Mouse (Mus musculus) intestine, postnatal 0 days (tissue): ENCODE measurements around the gene Dnajb5. TPM values are rescaled to one million over a fixed set of nuclear protein-coding genes. Genes with fewer than 3 reads are reported as not detected.

ENCODE experiments used
- ATAC-seq: fragments of 200-750 bp; cut with Nextera tagmentation; 2 replicates; pipeline ENCODE4 v1.8.0; 2017; ENCODE audit warnings: mild to moderate bottlenecking, moderate TSS enrichment, moderate library complexity
- H3K27ac ChIP-seq: fragments of 300-500 bp; sonication (generic); 2 replicates; pipeline ENCODE4 v1.5.1; 2014; ENCODE audit warnings: mild to moderate bottlenecking, low read depth, low read length, moderate library complexity
- H3K27me3 ChIP-seq: fragments of 300-500 bp; sonication (generic); replicated peaks from 2 replicates; pipeline ENCODE4 v1.6.1; 2014; ENCODE audit warnings: low read length, mixed read lengths; ENCODE audit not compliant: control insufficient read depth, insufficient read depth
- H3K36me3 ChIP-seq: fragments of 300-500 bp; sonication (generic); 2 replicates; pipeline ENCODE4 v1.6.1; 2014; ENCODE audit warnings: mild to moderate bottlenecking, moderate library complexity; ENCODE audit not compliant: control insufficient read depth, insufficient read depth
- H3K4me1 ChIP-seq: fragments of 300-500 bp; sonication (generic); replicated peaks from 2 replicates; pipeline ENCODE4 v1.6.1; 2014; ENCODE audit warnings: antibody characterized with exemption, low read length, mixed read lengths; ENCODE audit not compliant: control insufficient read depth, insufficient read depth
- H3K4me2 ChIP-seq: fragments of 300-500 bp; sonication (generic); replicated peaks from 2 replicates; pipeline ENCODE4 v1.6.1; 2014; ENCODE audit warnings: low read depth, mild to moderate bottlenecking, moderate library complexity
- H3K4me3 ChIP-seq: fragments of 300-500 bp; sonication (generic); 2 replicates; pipeline ENCODE4 v1.5.1; 2014; ENCODE audit warnings: low read depth, low read length
- H3K9ac ChIP-seq: fragments of 300-500 bp; sonication (generic); 2 replicates; pipeline ENCODE4 v1.6.1; 2014; ENCODE audit warnings: mild to moderate bottlenecking, low read depth, low read length
- H3K9me3 ChIP-seq: fragments of 300-500 bp; sonication (generic); 2 replicates; pipeline ENCODE4 v1.6.1; 2016; ENCODE audit warnings: mixed run types; ENCODE audit not compliant: control insufficient read depth
- CTCF ChIP-seq: sonication (generic); IDR thresholded peaks from 2 replicates; pipeline ENCODE4 v1.5.1; 2016; ENCODE audit warnings: low read depth, mild to moderate bottlenecking, control low read depth, antibody characterized with exemption, moderate library complexity
- WGBS: fragments of 180-500 bp; shearing (Covaris S2); extraction: QIAGEN DNeasy Blood & Tissue Kit; methylation state at CpG from one replicate; pipeline ENCODE4 v1.1.7; 2014; 5-methylcytosine and 5-hydroxymethylcytosine counted together
- polyA plus RNA-seq: library from polyadenylated mRNA; unstranded; fragments of >200 nt; fragmentation: Nextera tagmentation; extraction: Ambion mirVana; gene quantifications from 2 replicates; pipeline ENCODE4 v1.2.1, GENCODE M21; 2015

The Dnajb5 gene
- polyA plus RNA-seq, 1 experiment from 2014 or later, result 8.8 TPM

GRCm38 (mm10) chr4:42932229-42932969 is 17.2 kb upstream of the Dnajb5 start:
- no peaks in the 10 kb centered on the region for H3K36me3 ChIP-seq
- ATAC-seq, result no peak
- TF ChIP-seq CTCF, result no peak
- no peak overlapping the region for H3K4me3 ChIP-seq
- H3K4me1 ChIP-seq, result no peaks in the 10 kb centered on the region
- H3K27me3 ChIP-seq, result peaks cover 4% of the 10 kb centered on the region; the same call in 1 of the 2 replicates
- H3K9ac ChIP-seq, result no peak overlapping the region
- no peak overlapping the region for H3K4me2 ChIP-seq
- no peaks in the 10 kb centered on the region for H3K9me3 ChIP-seq
- 69% methylated on average over 8 of the region's 8 CpGs for WGBS
- H3K27ac ChIP-seq, result no peak overlapping the region

GRCm38 (mm10) chr4:42933630-42934029 is 16.0 kb upstream of the Dnajb5 start:
- peak overlapping the region; percentile 5; the same call in 1 of the 2 replicates for H3K4me3 ChIP-seq
- peak; percentile 56 for TF ChIP-seq CTCF
- H3K27me3 ChIP-seq, result peaks cover 4% of the 10 kb centered on the region; the same call in 1 of the 2 replicates
- H3K36me3 ChIP-seq, result no peaks in the 10 kb centered on the region
- WGBS, result 6% methylated on average over 22 of the region's 22 CpGs
- no peak overlapping the region for H3K27ac ChIP-seq
- no peaks in the 10 kb centered on the region for H3K9me3 ChIP-seq
- no peak overlapping the region for H3K9ac ChIP-seq
- H3K4me2 ChIP-seq, result peak overlapping the region; percentile 59
- no peaks in the 10 kb centered on the region for H3K4me1 ChIP-seq
- ATAC-seq, result peak; percentile 61; the same call in 1 of the 2 replicates

GRCm38 (mm10) chr4:42941396-42941795 is 8.2 kb upstream of the Dnajb5 start:
- no peak for TF ChIP-seq CTCF
- Histone ChIP-seq H3K9ac (no peak overlapping the region), H3K4me2 (no peak overlapping the region), H3K27me3 (peaks cover 16% of the 10 kb centered on the region; the same call in 1 of the 2 replicates), H3K27ac (no peak overlapping the region), H3K4me1 (no peaks in the 10 kb centered on the region), H3K36me3 (no peaks in the 10 kb centered on the region), H3K4me3 (no peak overlapping the region), H3K9me3 (no peaks in the 10 kb centered on the region)
- 81% methylated on average over 7 of the region's 7 CpGs for WGBS
- ATAC-seq, result no peak

- Histone ChIP-seq H3K27ac (no peak overlapping the region), H3K9ac (no peak overlapping the region), H3K9me3 (no peaks in the 10 kb centered on the region), H3K4me1 (no peaks in the 10 kb centered on the region), H3K4me3 (no peak overlapping the region), H3K4me2 (no peak overlapping the region), H3K27me3 (peaks cover 22% of the 10 kb centered on the region; the same call in 1 of the 2 replicates), H3K36me3 (no peaks in the 10 kb centered on the region)
- no peak for ATAC-seq
- 82% methylated on average over 5 of the region's 5 CpGs for WGBS
- no peak for TF ChIP-seq CTCF
Observed at GRCm38 (mm10) chr4:42943341-42943740, 6.3 kb upstream of the Dnajb5 start.

- Histone ChIP-seq H3K36me3 (no peaks in the 10 kb centered on the region), H3K27ac (no peak overlapping the region), H3K27me3 (peaks cover 22% of the 10 kb centered on the region; the same call in 1 of the 2 replicates), H3K4me2 (no peak overlapping the region), H3K4me3 (no peak overlapping the region), H3K9me3 (no peaks in the 10 kb centered on the region), H3K4me1 (peaks cover under 1% of the 10 kb centered on the region; the same call in 1 of the 2 replicates), H3K9ac (no peak overlapping the region)
- 79% methylated on average over 9 of the region's 9 CpGs for WGBS
- no peak for ATAC-seq
- TF ChIP-seq CTCF, result no peak
Observed at GRCm38 (mm10) chr4:42944185-42944584, 5.4 kb upstream of the Dnajb5 start.

- Histone ChIP-seq H3K27ac (no peak overlapping the region), H3K9me3 (no peaks in the 10 kb centered on the region), H3K4me2 (no peak overlapping the region), H3K9ac (no peak overlapping the region), H3K36me3 (no peaks in the 10 kb centered on the region), H3K27me3 (peaks cover 22% of the 10 kb centered on the region; the same call in 1 of the 2 replicates), H3K4me1 (peaks cover 2% of the 10 kb centered on the region; the same call in 1 of the 2 replicates), H3K4me3 (no peak overlapping the region)
- WGBS, result 2% methylated on average over 6 of the region's 6 CpGs
- no peak for TF ChIP-seq CTCF
- no peak for ATAC-seq
Observed at GRCm38 (mm10) chr4:42945043-42945442, 4.6 kb upstream of the Dnajb5 start.
